Comparison of ENCODE assay signal across 25 mouse cellular contexts in the genomic region with DNA sequence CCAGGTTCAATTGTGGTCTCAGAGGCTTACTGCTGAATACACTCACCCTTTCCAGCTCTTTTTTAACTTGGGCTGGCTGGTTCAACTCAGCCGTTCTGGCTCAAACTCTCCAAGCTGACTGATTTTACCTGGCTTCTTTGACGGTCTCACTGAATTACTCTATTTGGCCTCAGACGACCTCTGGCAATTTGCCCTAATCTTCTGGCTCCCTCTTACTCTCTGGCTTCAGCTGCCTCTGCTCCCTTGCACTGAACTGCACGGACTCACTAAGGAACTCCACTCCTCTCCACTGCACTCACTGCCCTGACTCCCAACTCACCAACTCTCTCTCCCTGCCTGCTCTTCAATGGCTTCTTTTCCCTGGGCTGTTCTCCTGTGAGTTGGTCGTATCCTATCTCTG. TPM values are rescaled to one million over a fixed set of nuclear protein-coding genes. Genes with fewer than 3 reads are reported as not detected.
"Had no signal": no experiment of that assay in that cellular context is flagged by ENCODE, and none has a peak within 500 bp of the region (broad histone marks: within the 10 kb centered on the region; RNA-seq: fewer than 3 reads in every experiment).

No protein-coding gene starts in this region.

- H3K4me1 ChIP-seq: heart, embryonic 10.5 days; heart, embryonic 12.5 days; hindbrain, embryonic 10.5 days; hindbrain, embryonic 12.5 days; intestine, embryonic 15.5 days; limb, embryonic 10.5 days; liver, embryonic 13.5 days; liver, embryonic 15.5 days had no signal

- DNase-seq: gastrocnemius, adult 2 months; gastrocnemius, postnatal 10 days; gastrocnemius, postnatal 25 days; heart, adult 2 months; heart, postnatal 10 days; heart, postnatal 4 days; kidney, adult 18-20 months; kidney, adult 8-10 months; kidney, postnatal 10 days; kidney, postnatal 4 days; liver; liver, embryonic 13.5 days had no signal

- H3K4me3 ChIP-seq: gastrocnemius, adult 2 months; heart, adult 2 months; heart, embryonic 10.5 days; heart, embryonic 12.5 days; hindbrain, embryonic 10.5 days; hindbrain, embryonic 12.5 days; intestine, embryonic 15.5 days; layer of hippocampus, adult 2 months; left cerebral cortex, adult 2 months; limb, embryonic 10.5 days; limb, embryonic 12.5 days; liver, embryonic 13.5 days; liver, embryonic 15.5 days had no signal

- ATAC-seq: hindbrain, embryonic 16.5 days; inflammation-experienced regulatory T-cells, adult 6 months; intestine, embryonic 15.5 days; intestine, postnatal 0 days had no signal

RNA-seq across cellular contexts. Expression of a gene that starts 20.9 kb away (rescaled TPM):
- polyA plus RNA-seq: intestine, postnatal 0 days had no signal
